ENCODE assay signal across 18 mouse cellular contexts in the genomic region with DNA sequence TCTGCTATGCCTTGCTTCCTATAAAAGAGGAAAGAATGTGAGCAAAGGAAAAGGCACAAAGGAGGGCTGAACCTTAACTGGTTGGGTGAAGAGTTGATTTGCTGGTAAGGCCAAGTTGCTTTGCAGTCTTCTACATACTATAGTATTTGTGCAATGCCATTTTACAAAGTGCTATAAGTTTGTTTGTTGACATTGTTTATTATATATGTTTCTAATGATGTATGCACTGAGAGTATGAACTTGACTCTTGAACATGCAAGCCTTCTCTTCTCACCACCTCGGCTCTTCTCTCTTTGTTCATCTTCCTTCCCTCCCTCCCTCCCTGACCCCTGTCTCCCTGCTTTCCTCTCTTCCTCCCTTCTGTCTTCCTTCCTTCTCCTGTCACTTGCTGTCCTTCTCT.
"Had no signal": no experiment of that assay in that cellular context is flagged by ENCODE, and none has a peak within 500 bp of the region (broad histone marks: within the 10 kb centered on the region; RNA-seq: fewer than 3 reads in every experiment).

No protein-coding gene starts in this region.

- H3K9me3 ChIP-seq: limb, embryonic 10.5 days; limb, embryonic 13.5 days; liver, embryonic 12.5 days; liver, embryonic 15.5 days; midbrain, embryonic 10.5 days; midbrain, embryonic 15.5 days had no signal

- H3K27me3 ChIP-seq: limb, embryonic 13.5 days; liver, embryonic 12.5 days; liver, embryonic 15.5 days; midbrain, embryonic 15.5 days had no signal

- H3K4me3 ChIP-seq: layer of hippocampus, adult 2 months; limb, embryonic 10.5 days; limb, embryonic 13.5 days; liver, embryonic 12.5 days; liver, embryonic 15.5 days; megakaryocyte, embryonic 14.5 days; midbrain, embryonic 10.5 days; midbrain, embryonic 15.5 days had no signal

- H3K9ac ChIP-seq: limb, embryonic 13.5 days; liver, embryonic 12.5 days; liver, embryonic 15.5 days; midbrain, embryonic 15.5 days had no signal

- H3K36me3 ChIP-seq: limb, embryonic 10.5 days; limb, embryonic 13.5 days; liver, embryonic 12.5 days; liver, embryonic 15.5 days; midbrain, embryonic 10.5 days; midbrain, embryonic 15.5 days had no signal

- ATAC-seq: intestine, postnatal 0 days; liver, embryonic 12.5 days; lung, postnatal 0 days; midbrain, embryonic 15.5 days had no signal

- H3K27ac ChIP-seq: kidney, postnatal 0 days; layer of hippocampus, adult 2 months; limb, embryonic 10.5 days; limb, embryonic 13.5 days; liver, embryonic 12.5 days; liver, embryonic 15.5 days; midbrain, embryonic 10.5 days; midbrain, embryonic 15.5 days had no signal

- H3K4me1 ChIP-seq: limb, embryonic 10.5 days; limb, embryonic 13.5 days; liver, embryonic 12.5 days; liver, embryonic 15.5 days; midbrain, embryonic 10.5 days; midbrain, embryonic 15.5 days had no signal

- H3K4me2 ChIP-seq: limb, embryonic 13.5 days; liver, embryonic 12.5 days; liver, embryonic 15.5 days; midbrain, embryonic 15.5 days had no signal

- DNase-seq: kidney, adult 2 months; kidney, postnatal 25 days; layer of hippocampus, adult 9-11 months; liver; lung, postnatal 36 days; thymus, adult 18-20 months; thymus, postnatal 36 days had no signal
